Mouse (Mus musculus) testis, adult 2 months (tissue): Measurements from ENCODE around the gene Gjb6.

Experiments used
- CTCF ChIP-seq: fragments of 200-500 bp; IDR thresholded peaks from 2 replicates; pipeline ENCODE4 v1.5.1; 2012; ENCODE audit warnings: low read depth, mild to moderate bottlenecking, inconsistent platforms, low read length, moderate library complexity; ENCODE audit not compliant: control insufficient read depth, insufficient read depth, insufficient replicate concordance
- POLR2A ChIP-seq: fragments of 200-500 bp; IDR thresholded peaks from 2 replicates; pipeline ENCODE4 v1.6.1; 2012; ENCODE audit warnings: low read depth, mild to moderate bottlenecking, inconsistent platforms, low read length, moderate library complexity; ENCODE audit not compliant: control insufficient read depth

- no peak for TF ChIP-seq CTCF
- no peak for TF ChIP-seq POLR2A
Observed at GRCm38 (mm10) chr14:57122295-57122694, 11.1 kb downstream of the Gjb6 start.
